Mouse (Mus musculus) G1E (cell line): ENCODE results near the gene Dicer1.

Experiments
- CTCF ChIP-seq: IDR thresholded peaks from 2 replicates; pipeline ENCODE4 v1.5.1; 2012; ENCODE audit warnings: low read depth, low read length, inconsistent platforms, mixed read lengths
- GATA1 ChIP-seq: IDR thresholded peaks from 2 replicates; pipeline ENCODE4 v1.6.1; 2012; ENCODE audit warnings: borderline replicate concordance, low read length, inconsistent platforms, mixed read lengths
- GATA2 ChIP-seq: IDR thresholded peaks from 2 replicates; pipeline ENCODE4 v1.6.1; 2012; ENCODE audit warnings: low read depth, low read length, inconsistent platforms, borderline replicate concordance
- POLR2AphosphoS5 ChIP-seq: IDR thresholded peaks from 2 replicates; pipeline ENCODE4 v1.6.1; 2012; ENCODE audit warnings: low read depth, low read length, inconsistent platforms; ENCODE audit not compliant: insufficient replicate concordance
- TAL1 ChIP-seq: conservative IDR thresholded peaks from 2 replicates; pipeline ENCODE4 v1.6.1; 2012; ENCODE audit warnings: low read depth, low read length, inconsistent platforms, mixed read lengths

DNA sequence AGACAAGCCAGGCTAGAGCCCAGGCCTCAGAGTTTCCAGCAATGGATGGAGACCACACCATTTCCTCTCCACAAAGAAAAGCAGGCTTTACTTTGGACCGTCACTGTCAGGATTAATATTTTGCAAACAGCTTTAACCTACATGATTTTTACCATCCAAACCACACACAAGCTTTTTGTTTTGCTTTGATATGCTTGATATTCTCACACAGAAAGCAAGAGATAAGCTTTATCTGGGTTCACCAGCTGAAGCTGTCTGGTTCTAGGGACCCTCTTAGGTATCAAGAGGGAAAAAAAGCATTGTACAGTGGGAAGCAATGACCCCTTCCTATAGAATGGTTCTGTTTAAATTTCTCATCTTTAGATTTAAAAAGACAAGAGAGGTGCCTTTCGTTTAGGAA is 56.2 kb downstream of the Dicer1 start:
- TF ChIP-seq GATA1 (no peak), CTCF (no peak), TAL1 (no peak), POLR2AphosphoS5 (no peak), GATA2 (no peak)
